9 mouse cellular contexts compared by ENCODE assay signal in genomic region chr8:119557821-119558602, GRCm38 (mm10). TPM values are rescaled to one million over a fixed set of nuclear protein-coding genes. Genes with fewer than 3 reads are reported as not detected.
DNase-seq lines count a peak whose midpoint lies in the region; ATAC-seq and TF ChIP-seq lines count a peak whose summit lies in the region.
"Had no signal": no experiment of that assay in that cellular context is flagged by ENCODE, and none has a peak within 500 bp of the region (broad histone marks: within the 10 kb centered on the region; RNA-seq: fewer than 3 reads in every experiment).

No protein-coding gene starts in this region.

- peak overlapping the region; percentile 58 for H3K4me2 ChIP-seq in hindbrain, embryonic 11.5 days (replicated peaks; ENCODE audit: low read depth, low read length)
- peak overlapping the region; percentile 81 for H3K4me2 ChIP-seq in liver, embryonic 11.5 days
- peak overlapping the region; percentile 100 for H3K4me2 ChIP-seq in myocyte (ENCODE audit: low read depth)

- peaks cover 2% of the 10 kb centered on the region for H3K4me1 ChIP-seq in ES-Bruce4 (ENCODE audit: control insufficient read depth, insufficient read depth, low read length)
- H3K4me1 ChIP-seq in hindbrain, embryonic 11.5 days (replicated peaks; ENCODE audit: control insufficient read depth, insufficient read depth, low read length) = peaks cover 4% of the 10 kb centered on the region
- H3K4me1 ChIP-seq in liver, embryonic 11.5 days (replicated peaks; ENCODE audit: control insufficient read depth, insufficient read depth, low read length) = peaks cover 35% of the 10 kb centered on the region

- TF ChIP-seq EP300 in ES-Bruce4 (IDR thresholded peaks at IDR 0.05; ENCODE audit: insufficient read depth, low read depth, low read length) = no peak

- H3K27me3 ChIP-seq in ES-Bruce4 (ENCODE audit: control insufficient read depth, insufficient read depth, low read length, poor library complexity, severe bottlenecking) (no peaks in the 10 kb centered on the region), myocyte (ENCODE audit: control insufficient read depth, insufficient read depth, insufficient read length) (no peaks in the 10 kb centered on the region)
- H3K27me3 ChIP-seq in hindbrain, embryonic 11.5 days (ENCODE audit: control insufficient read depth, insufficient read depth, low read length) = no peaks in the 10 kb centered on the region
- no peaks in the 10 kb centered on the region for H3K27me3 ChIP-seq in liver, embryonic 11.5 days (replicated peaks; ENCODE audit: control insufficient read depth, insufficient read depth, low read length)

- TF ChIP-seq POLR2A in ES-Bruce4 (IDR thresholded peaks at IDR 0.05; ENCODE audit: insufficient read depth, low read length) (peak; percentile 56), myocyte (IDR thresholded peaks at IDR 0.05; ENCODE audit: insufficient read length, low read depth) (peak; percentile 72)

- H3K9me3 ChIP-seq in ES-Bruce4 (replicated peaks; ENCODE audit: control insufficient read depth, insufficient read depth, low read length, poor library complexity, severe bottlenecking) = no peaks in the 10 kb centered on the region
- H3K9me3 ChIP-seq in hindbrain, embryonic 11.5 days (ENCODE audit: control insufficient read depth, low read length) = no peaks in the 10 kb centered on the region
- H3K9me3 ChIP-seq in liver, embryonic 11.5 days (ENCODE audit: control insufficient read depth, low read length) = no peaks in the 10 kb centered on the region

- H3ac ChIP-seq in myocyte (ENCODE audit: control insufficient read depth, insufficient read length) = peak overlapping the region; percentile 80

- peak overlapping the region; percentile 80 for H3K27ac ChIP-seq in ES-Bruce4 (ENCODE audit: insufficient read depth, low read length)
- H3K27ac ChIP-seq in hindbrain, embryonic 11.5 days (ENCODE audit: low read depth, low read length) = peak overlapping the region; percentile 78
- H3K27ac ChIP-seq in liver, embryonic 11.5 days (ENCODE audit: low read depth, low read length) = peak overlapping the region; percentile 86

- WGBS in hindbrain, embryonic 11.5 days = 1% methylated on average over 55 of the region's 55 CpGs
- under 1% methylated on average over 55 of the region's 55 CpGs for WGBS in liver, embryonic 11.5 days

- peak overlapping the region; percentile 93 for H3K4me3 ChIP-seq in ES-Bruce4 (ENCODE audit: low read depth, low read length)
- H3K4me3 ChIP-seq in hindbrain, embryonic 11.5 days (ENCODE audit: low read depth, low read length) = peak overlapping the region; percentile 51
- peak overlapping the region; percentile 87 for H3K4me3 ChIP-seq in liver, embryonic 11.5 days (ENCODE audit: low read depth, low read length)
- H3K4me3 ChIP-seq in myocyte = peak overlapping the region; percentile 85

- peak; percentile 91 for ATAC-seq in hindbrain, embryonic 11.5 days (ENCODE audit: low FRiP score)
- ATAC-seq in liver, embryonic 11.5 days (replicated peaks; ENCODE audit: low FRiP score) = peak; percentile 88

- TF ChIP-seq CTCF in ES-Bruce4 (IDR thresholded peaks at IDR 0.05; ENCODE audit: low read depth, low read length) = no peak

- peak overlapping the region; percentile 97 for H3K9ac ChIP-seq in ES-Bruce4 (ENCODE audit: low read depth, poor library complexity, severe bottlenecking)
- peak overlapping the region; percentile 68 for H3K9ac ChIP-seq in hindbrain, embryonic 11.5 days (ENCODE audit: low read depth, low read length)
- H3K9ac ChIP-seq in liver, embryonic 11.5 days (ENCODE audit: low read depth, low read length) = peak overlapping the region; percentile 88

- 0 out of 2 replicates have a peak, but pooled peaks cover 6% of the 10 kb centered on the region for H3K36me3 ChIP-seq in ES-Bruce4 (ENCODE audit: control insufficient read depth, insufficient read depth, low read length, poor library complexity, severe bottlenecking)
- H3K36me3 ChIP-seq in hindbrain, embryonic 11.5 days (ENCODE audit: control insufficient read depth, insufficient read depth, low read length) = no peaks in the 10 kb centered on the region
- H3K36me3 ChIP-seq in liver, embryonic 11.5 days (ENCODE audit: control insufficient read depth, insufficient read depth, low read length) = peaks cover 2% of the 10 kb centered on the region; the same call in 1 of the 2 replicates
- peaks cover under 1% of the 10 kb centered on the region for H3K36me3 ChIP-seq in myocyte (ENCODE audit: control insufficient read depth, insufficient read depth)

- peak; percentile 69 to 87 for DNase-seq in gastrocnemius, postnatal 4 days (ENCODE audit: low spot score in 2 of 2)
- no peak for DNase-seq in gastrocnemius, adult 18-20 months (ENCODE audit: low spot score)
- peak; percentile 69 for DNase-seq in embryo, embryonic 11.5 days (ENCODE audit: low read depth, low spot score)
- peak; percentile 89 for DNase-seq in hindbrain, embryonic 11.5 days (ENCODE audit: low spot score)
- no peak for DNase-seq in liver, embryonic 11.5 days (ENCODE audit: low spot score)
- DNase-seq in ovary, postnatal 10 days (ENCODE audit: low spot score) = no peak

- H3K79me2 ChIP-seq in myocyte (ENCODE audit: control insufficient read depth, insufficient read depth) = peaks cover 52% of the 10 kb centered on the region

TF ChIP-seq in myocyte, 11 proteins besides CTCF, POLR2A, EP300 and RAD21:
- TF ChIP-seq SRF (IDR thresholded peaks at IDR 0.05; ENCODE audit: control insufficient read depth, insufficient read length, low read depth) (no peak), TCF3 (IDR thresholded peaks at IDR 0.05; ENCODE audit: insufficient read length, low read depth) (no peak), TCF12 (IDR thresholded peaks at IDR 0.05; ENCODE audit: insufficient read depth, poor library complexity, severe bottlenecking) (no peak), CEBPB (IDR thresholded peaks at IDR 0.05; ENCODE audit: insufficient read depth, poor library complexity, severe bottlenecking) (no peak), MAX (IDR thresholded peaks at IDR 0.05; ENCODE audit: low read depth) (no peak), POLR2AphosphoS2 (IDR thresholded peaks at IDR 0.05; ENCODE audit: insufficient read length, low read depth) (no peak), MYOD1 (IDR thresholded peaks at IDR 0.05; ENCODE audit: control insufficient read depth in 1 of 3, insufficient read length in 2 of 3, low read depth in 2 of 3) (no peak), E2F4 (IDR thresholded peaks at IDR 0.05; ENCODE audit: insufficient read depth) (no peak), MYOG (IDR thresholded peaks at IDR 0.05; ENCODE audit: control insufficient read depth in 1 of 3, insufficient read depth in 1 of 3, insufficient read length in 2 of 3, low read depth in 2 of 3) (no peak), REST (IDR thresholded peaks at IDR 0.05; ENCODE audit: insufficient read depth, insufficient read length) (no peak), USF1 (IDR thresholded peaks at IDR 0.05; ENCODE audit: low read depth) (no peak)

RNA-seq across cellular contexts. Expression of gene Mbtps1, which starts 0.5 kb away (rescaled TPM):
- total RNA-seq in gastrocnemius, postnatal 4 days (2021) = 10 to 100 TPM; 81.4 to 84.9 TPM
- 10 to 100 TPM; 20.2 to 21.1 TPM for total RNA-seq in gastrocnemius, adult 18-20 months (2021)
- polyA plus RNA-seq in ES-Bruce4 (2011; ENCODE audit: insufficient read depth, insufficient read length, low read depth, missing spikeins) (117 and 118 TPM in 2 replicates), myocyte (2012; fragmentation: generic; extraction: Trizol) (70.8 TPM)
- polyA plus RNA-seq in hindbrain, embryonic 11.5 days (2014; fragmentation: Nextera tagmentation; extraction: Ambion mirVana) = 64.8 and 84.4 TPM in 2 replicates
- polyA plus RNA-seq in liver, embryonic 11.5 days (2014; fragmentation: Nextera tagmentation; extraction: Ambion mirVana) = 68.6 and 73.0 TPM in 2 replicates

RNA-seq across cellular contexts. Expression of gene Hsdl1, which starts 17.0 kb away (rescaled TPM):
- 10 to 100 TPM; 17.9 to 19.3 TPM for total RNA-seq in gastrocnemius, postnatal 4 days (2021)
- total RNA-seq in gastrocnemius, adult 18-20 months (2021) = 10 to 100 TPM; 13.4 to 16.3 TPM
- polyA plus RNA-seq in ES-Bruce4 (2011; ENCODE audit: insufficient read depth, insufficient read length, low read depth, missing spikeins) (19.2 and 20.6 TPM in 2 replicates), myocyte (2012; fragmentation: generic; extraction: Trizol) (9.5 TPM)
- 76.9 and 78.7 TPM in 2 replicates for polyA plus RNA-seq in hindbrain, embryonic 11.5 days (2014; fragmentation: Nextera tagmentation; extraction: Ambion mirVana)
- 40.4 and 42.2 TPM in 2 replicates for polyA plus RNA-seq in liver, embryonic 11.5 days (2014; fragmentation: Nextera tagmentation; extraction: Ambion mirVana)

RNA-seq across cellular contexts. Expression of gene Dnaaf1, which starts 17.0 kb away (rescaled TPM):
- not detected for total RNA-seq in gastrocnemius, postnatal 4 days (2021)
- not detected for total RNA-seq in gastrocnemius, adult 18-20 months (2021)
- polyA plus RNA-seq in ES-Bruce4 (2011; ENCODE audit: insufficient read depth, insufficient read length, low read depth, missing spikeins) = 0.28 TPM in 1 of 2 replicates, not detected in the other
- polyA plus RNA-seq in hindbrain, embryonic 11.5 days (2014; fragmentation: Nextera tagmentation; extraction: Ambion mirVana) = 0.08 and 0.28 TPM in 2 replicates
- 0.11 and 0.23 TPM in 2 replicates for polyA plus RNA-seq in liver, embryonic 11.5 days (2014; fragmentation: Nextera tagmentation; extraction: Ambion mirVana)
- polyA plus RNA-seq in myocyte (2012; fragmentation: generic; extraction: Trizol) = 0.01 TPM
- total RNA-seq: adrenal gland, adult 18-20 months had no signal

RNA-seq across cellular contexts. Expression of gene Taf1c, which starts 47.0 kb away (rescaled TPM):
- 1 to 10 TPM; 5.8 to 6.1 TPM for total RNA-seq in gastrocnemius, postnatal 4 days (2021)
- 1 to 10 TPM; 4.8 to 5.5 TPM for total RNA-seq in gastrocnemius, adult 18-20 months (2021)
- polyA plus RNA-seq in ES-Bruce4 (2011; ENCODE audit: insufficient read depth, insufficient read length, low read depth, missing spikeins) (7.3 and 7.5 TPM in 2 replicates), myocyte (2012; fragmentation: generic; extraction: Trizol) (6.8 TPM)
- 10.1 and 11.9 TPM in 2 replicates for polyA plus RNA-seq in hindbrain, embryonic 11.5 days (2014; fragmentation: Nextera tagmentation; extraction: Ambion mirVana)
- 13.9 and 16.5 TPM in 2 replicates for polyA plus RNA-seq in liver, embryonic 11.5 days (2014; fragmentation: Nextera tagmentation; extraction: Ambion mirVana)

RNA-seq across cellular contexts. Expression of gene Adad2, which starts 54.5 kb away (rescaled TPM):
- not detected for total RNA-seq in gastrocnemius, postnatal 4 days (2021)
- under 1 TPM in 1 of 2 experiments, not detected in 1; 0.14 TPM for total RNA-seq in gastrocnemius, adult 18-20 months (2021)
- polyA plus RNA-seq in ES-Bruce4 (2011; ENCODE audit: insufficient read depth, insufficient read length, low read depth, missing spikeins) (1.7 and 2.0 TPM in 2 replicates), myocyte (2012; fragmentation: generic; extraction: Trizol) (not detected)
- 0.13 TPM in 1 of 2 replicates, not detected in the other for polyA plus RNA-seq in hindbrain, embryonic 11.5 days (2014; fragmentation: Nextera tagmentation; extraction: Ambion mirVana)
- not detected in 2 replicates for polyA plus RNA-seq in liver, embryonic 11.5 days (2014; fragmentation: Nextera tagmentation; extraction: Ambion mirVana)
- total RNA-seq: adrenal gland, adult 18-20 months had no signal

Comparison
In these comparisons a context has a peak if more than half of its experiments do, and no peak if none do; other contexts are left out.
1. DNase-seq: peak in gastrocnemius, postnatal 4 days (2 of 2), embryo, embryonic 11.5 days (single experiment) and hindbrain, embryonic 11.5 days (single experiment); none in gastrocnemius, adult 18-20 months (single experiment), liver, embryonic 11.5 days (single experiment) and ovary, postnatal 10 days (single experiment).
2. Peak in every context shown above with its lines, with median percentiles within 50 percentile points of each other: H3K27ac ChIP-seq, H3K4me3 ChIP-seq, H3K9ac ChIP-seq and H3K4me2 ChIP-seq.